Mouse (Mus musculus) retina, adult 2 months (tissue): ENCODE results near the gene Rere.
"Not testable (repeated sequence)": the region's sequence is repeated elsewhere in the genome, so short reads cannot be mapped to it uniquely, and the experiment has no call there.

Source experiments
- DNase-seq: peaks from one replicate; pipeline ENCODE4 v3.0.0-alpha.2; 2012; ENCODE audit warnings: low read depth, low spot score

Gene Rere

DNA sequence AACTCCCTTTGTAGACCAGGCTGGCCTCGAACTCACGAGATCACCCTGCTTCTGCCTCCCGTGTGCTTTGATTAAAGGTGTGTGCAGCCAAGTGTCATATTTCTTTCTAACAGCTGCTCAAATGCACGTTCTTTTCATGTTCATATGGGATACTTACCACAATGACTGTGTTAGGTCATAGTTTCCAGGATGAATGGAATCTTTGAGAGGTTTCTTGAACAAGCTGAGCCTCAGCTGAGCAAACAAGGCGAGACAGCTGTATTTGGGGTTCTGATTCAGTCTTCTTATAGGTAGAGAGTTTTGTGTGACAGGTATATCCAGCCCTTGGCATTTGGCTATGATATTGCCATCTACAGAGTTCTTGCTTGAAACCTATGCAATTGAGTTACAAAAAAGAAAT lies 179.0 kb downstream of the Rere start:
- DNase-seq: no peak

DNA sequence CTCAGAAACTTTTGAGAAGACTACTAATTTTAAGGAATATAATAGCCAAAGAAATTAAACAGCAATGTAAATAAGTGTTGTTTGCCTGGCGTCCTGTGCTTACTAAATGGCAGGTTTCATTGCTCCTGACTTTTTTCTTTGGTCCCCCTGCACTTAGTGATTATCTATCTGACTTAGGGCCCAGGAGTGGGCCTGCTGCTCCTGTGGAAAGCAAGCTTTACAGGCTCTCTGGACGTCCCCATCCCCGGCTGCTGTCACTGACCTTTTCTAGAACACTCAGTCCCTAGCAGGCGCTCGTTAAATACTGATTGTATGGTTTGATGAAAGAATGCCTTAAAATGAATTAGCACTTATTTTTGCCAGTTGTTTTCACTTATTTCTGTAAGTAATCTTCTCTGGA lies 179.6 kb downstream of the Rere start:
- no peak for DNase-seq

DNA sequence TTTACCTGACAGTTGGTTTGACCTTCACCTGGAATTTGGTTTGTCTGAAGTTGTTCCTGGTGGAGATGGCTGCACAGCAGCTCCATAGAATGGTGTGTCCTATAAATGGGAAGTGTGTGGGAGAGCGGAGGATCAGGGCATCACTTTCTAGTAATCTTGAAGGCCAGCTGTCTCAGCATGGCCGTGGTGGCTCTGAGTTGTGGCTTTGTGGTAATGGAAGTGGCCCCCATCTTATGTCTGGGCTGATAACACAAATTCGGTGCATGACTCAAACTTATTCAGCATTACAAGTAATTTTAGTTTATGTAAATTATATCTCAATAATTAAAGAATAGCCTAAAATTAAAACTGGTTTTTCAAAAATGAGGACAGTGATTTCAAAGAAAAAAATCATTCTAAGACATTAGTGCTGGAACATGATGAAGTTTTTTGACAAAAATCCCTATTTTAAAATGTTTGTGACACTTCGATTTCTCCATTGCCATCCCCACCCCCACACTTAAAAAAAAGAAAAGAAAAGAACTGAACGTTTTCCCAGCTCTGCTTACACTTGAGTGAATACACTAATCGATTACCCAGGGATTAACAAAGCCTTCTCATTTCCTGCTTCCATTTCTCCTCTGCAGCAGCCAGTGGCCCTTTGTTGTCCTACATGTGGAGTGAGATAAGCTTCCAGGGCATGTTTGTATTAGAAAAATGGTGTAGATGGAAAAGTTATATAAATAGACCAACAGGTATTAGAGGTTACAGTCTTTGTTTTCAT lies 180.2 kb downstream of the Rere start:
- no peak for DNase-seq

DNA sequence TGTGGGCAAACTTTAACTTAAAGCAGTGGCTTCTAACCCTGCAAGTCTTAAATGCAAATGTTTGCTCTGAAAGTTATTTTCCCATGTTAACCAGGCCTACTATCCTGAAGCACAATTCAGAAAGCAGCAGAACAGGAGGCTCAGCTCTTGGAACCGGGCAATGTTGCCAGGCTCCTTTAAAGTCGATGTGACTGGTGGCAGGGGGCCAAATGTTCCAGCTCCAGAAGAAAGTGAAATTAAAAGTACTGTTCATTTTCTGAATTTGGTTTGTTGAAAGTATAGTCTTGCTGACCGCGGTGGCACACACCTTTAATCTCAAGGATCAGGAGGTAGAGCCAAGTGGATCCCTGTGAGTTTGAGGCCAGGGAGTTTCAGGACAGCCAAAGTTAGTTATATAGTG lies 180.9 kb downstream of the Rere start:
- no peak for DNase-seq

DNA sequence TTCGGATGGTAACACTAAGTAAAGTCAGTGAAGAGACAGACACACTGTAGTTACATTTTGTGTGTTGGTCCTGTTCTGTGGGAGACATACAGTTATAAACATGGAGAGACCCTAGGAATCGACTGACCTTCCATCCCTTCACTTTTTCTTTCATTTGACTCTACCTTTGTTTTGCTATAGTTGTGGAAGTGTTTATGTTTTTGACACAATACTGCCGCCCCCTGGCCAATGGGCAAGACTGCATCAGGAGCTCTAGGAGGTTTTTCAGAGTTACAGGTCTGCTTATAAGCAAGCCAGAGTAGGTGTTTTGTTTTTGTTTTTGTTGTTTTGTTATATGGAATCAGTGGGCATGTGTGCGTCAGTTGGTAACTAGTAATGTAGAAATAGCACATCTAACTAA lies 184.3 kb downstream of the Rere start:
- peak; percentile 50 for DNase-seq

DNA sequence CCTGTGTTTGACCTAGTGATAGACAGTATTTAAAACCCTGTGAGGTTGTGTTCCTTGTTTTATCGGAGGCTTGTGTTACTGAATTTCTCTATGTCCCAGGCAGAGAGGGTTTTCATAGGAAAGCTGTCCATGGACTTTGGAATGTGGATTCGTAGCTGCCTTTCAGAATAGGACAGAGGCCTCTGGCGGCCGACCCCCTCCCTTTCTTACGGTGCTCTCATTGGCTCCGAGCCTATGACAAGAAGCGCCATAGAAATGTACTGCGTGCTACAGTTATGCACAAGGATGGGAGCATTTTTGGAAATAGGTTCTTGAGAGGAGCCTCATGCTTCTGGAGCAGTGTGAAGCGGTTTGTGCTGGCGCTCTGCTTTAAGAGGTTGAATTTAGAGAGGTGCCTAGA lies 187.8 kb downstream of the Rere start:
- no peak for DNase-seq

DNA sequence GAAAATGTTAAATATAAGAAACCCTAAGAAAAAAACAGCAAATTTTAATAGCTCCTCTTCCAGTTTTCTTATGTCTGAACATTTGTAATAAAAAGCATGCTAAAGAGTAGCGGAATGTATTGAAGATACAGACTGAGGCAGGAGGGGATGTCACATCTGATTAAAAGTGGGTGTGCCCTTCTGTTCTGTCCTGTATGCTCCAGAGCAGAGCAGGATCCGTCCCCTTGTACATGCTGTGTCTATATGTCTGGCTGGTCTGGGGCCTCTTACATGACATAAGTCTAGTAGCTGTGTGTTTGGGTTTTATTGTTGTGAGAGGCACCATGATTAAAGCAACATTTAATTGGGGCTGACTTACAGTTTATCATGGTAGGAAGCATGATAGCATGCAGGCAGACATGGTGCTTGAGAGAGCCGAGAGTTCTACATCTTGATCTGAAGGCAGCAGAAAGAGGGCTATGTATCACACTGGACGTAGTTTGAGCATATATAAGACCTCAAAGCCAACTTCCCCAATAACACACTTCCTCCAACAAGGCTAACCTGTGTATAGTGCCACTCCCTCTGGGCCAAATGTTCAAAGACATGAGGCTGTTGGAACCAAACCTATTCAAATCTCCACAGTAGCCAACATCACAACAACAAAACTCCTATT lies 189.4 kb downstream of the Rere start:
- DNase-seq: no peak

DNA sequence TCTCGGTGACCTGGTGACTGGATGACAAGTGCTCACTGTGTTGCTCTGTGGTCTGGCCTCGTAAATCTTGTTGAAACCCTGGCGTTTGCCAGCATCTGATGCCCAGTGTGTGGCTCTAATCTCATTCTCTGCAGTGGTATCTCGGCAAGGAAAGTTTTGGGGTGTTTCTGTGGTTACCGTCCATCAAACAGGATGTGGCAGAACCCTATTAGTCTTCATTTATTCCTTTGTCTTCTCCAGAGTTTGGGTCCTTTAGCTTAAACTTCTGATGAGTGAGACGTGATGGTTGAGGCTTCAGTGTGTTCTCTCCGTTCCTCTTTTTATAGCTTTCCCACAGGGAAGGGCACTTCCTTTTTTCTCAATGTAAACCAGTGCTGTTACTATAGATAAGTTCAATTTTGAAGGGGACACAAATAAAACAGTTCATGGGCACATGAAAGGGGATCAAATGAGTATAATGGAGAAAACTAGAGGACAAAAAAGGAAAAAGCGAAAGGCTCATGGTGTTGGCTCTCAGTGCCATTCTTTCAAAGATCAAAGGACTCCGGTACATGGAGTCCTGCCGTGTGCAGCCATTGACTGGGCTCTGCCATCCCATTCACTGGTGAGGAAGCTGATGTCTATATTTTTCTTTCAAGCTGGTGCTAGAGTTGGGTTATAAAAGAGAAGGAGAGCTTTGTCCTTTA lies 191.4 kb downstream of the Rere start:
- DNase-seq: no peak

DNA sequence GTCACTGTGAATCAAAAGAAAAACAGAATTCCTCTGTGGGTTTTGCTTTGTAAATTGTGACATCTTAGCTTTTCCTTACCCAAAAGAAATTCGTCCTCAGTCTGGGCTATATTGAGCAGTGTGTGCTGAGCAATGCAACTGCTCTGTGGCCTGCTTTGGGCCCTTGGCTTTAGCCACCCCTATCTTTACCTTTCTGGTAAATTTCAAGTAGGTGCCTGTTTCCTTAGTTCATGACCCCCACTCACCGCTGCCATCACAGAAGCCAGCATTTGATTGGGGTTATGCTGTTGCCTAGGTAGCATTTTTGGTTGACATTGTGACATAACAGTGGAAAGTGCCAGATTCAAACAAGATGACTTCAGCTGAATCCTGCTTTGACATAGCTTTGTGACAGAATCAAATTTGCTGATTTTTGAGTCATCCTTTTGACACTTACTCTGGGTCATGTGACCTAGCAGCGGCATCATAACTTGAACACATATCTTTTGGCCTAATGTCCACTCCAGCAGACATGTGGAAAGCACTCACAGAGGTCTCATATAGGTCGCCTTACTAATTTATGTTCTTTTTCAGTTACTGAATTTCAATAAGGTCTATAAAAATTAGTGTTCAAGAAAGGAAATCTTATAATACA lies 192.1 kb downstream of the Rere start:
- DNase-seq: no peak

DNA sequence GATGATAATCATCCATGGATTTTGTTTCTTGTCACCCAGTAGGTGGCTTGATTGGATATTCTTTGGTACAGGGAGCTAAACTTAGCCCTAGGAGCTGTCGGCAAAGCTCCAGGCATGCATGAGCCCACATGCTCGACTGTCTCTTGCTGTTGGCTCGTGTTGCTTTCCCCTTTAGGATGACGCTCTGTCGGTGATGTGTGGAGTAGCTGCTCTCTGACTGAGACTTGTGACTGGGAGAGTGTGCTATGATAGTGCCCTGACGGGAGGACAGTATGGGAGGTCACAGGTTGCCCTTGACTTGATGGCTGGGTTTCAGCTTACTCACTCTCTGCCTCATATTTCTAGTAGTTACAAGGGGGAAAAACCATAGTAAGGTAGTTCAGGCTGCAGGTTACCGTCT lies 192.6 kb downstream of the Rere start:
- DNase-seq: no peak

DNA sequence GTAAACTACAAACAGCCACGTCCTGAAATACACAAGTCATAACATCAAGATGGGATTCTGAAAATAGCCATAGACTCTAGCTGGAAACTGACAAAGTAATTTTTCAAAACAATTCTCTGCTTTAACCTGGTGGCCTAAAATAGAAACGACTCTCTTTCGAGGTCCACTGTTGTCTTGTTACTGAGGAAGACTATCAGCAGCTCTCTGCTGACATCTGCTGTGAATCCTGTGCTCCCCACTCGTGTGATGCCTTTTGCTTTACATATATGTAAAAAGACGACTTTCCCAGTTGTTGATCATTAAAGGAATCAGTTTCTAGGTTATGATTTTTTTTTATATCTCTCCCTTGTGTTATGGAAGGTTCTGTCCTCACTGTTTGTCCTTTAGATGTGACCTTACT lies 194.8 kb downstream of the Rere start:
- DNase-seq: no peak

DNA sequence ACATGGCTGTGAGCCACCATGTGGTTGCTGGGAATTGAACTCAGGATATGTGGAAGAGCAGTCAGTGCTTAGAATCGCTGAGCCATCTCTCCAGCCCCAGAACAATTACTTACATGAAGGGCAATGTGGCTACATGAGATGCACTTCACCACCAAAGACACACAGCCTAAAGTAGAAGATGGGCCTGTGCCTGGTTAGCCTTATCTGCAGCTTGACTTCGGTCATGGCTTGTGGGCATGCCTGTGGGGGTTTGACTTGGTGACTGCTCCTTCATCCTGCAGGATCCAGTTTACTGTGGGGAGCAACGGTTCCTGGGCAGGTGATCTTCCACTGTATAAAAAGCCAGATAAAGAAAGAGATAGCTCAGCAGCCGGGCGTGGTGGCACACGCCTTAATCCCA lies 196.6 kb downstream of the Rere start:
- DNase-seq: no peak

DNA sequence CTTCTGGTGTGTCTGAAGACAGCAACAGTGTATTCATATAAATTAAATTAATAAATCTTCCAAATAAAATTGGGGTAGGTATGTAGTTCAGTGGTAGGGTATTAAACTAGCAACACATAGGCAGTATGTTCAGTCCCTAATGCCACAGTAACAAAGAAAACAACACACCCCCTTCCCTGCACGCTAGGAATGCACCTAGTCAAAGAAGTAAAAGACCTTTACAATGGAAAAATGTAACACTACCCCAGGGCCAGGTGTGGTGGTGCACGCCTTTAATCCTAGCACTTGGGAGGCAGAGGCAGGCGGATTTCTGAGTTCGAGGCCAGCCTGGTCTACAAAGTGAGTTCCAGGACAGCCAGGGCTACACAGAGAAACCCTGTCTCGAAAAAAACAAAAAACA lies 201.6 kb downstream of the Rere start:
- DNase-seq: not testable (repeated sequence)

DNA sequence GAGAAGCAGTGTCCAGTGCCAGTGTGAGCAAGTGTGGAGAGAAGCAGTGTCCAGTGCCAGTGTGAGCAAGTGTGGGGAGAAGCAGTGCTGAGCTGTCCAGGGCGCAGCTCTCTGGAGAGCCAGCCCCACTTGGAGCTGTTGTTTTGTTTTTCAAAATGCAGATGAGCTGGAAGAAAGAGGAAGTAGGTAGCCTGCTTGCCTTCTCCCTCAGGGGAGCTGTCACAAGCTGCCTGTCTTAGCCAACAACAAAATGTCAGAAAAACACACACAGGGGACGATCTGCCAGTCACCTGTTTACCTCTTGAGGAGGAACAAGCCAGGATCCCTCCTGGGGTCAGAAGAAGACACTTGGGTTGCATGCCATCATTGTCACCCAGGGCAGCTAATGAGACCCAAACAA lies 204.7 kb downstream of the Rere start:
- DNase-seq: no peak

DNA sequence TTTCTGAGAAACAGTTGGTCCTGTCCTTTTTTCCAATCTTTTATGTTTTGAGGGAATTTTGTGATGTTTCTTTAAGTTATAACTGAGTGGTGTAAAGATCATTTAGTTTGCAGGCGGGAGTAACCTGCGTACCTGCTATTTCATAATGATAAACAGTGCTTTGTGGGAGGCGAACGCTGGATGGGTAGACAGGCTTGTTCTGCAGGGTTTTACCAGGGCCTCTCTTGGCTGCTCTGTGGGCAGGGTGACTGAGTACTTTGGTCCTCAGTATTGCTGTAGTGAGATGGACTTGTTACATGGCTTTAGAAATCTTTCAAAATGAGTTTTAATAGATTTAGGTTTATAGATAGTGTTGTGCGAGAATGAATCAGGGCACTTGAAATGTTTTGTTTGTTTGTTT lies 205.7 kb downstream of the Rere start:
- DNase-seq: no peak

DNA sequence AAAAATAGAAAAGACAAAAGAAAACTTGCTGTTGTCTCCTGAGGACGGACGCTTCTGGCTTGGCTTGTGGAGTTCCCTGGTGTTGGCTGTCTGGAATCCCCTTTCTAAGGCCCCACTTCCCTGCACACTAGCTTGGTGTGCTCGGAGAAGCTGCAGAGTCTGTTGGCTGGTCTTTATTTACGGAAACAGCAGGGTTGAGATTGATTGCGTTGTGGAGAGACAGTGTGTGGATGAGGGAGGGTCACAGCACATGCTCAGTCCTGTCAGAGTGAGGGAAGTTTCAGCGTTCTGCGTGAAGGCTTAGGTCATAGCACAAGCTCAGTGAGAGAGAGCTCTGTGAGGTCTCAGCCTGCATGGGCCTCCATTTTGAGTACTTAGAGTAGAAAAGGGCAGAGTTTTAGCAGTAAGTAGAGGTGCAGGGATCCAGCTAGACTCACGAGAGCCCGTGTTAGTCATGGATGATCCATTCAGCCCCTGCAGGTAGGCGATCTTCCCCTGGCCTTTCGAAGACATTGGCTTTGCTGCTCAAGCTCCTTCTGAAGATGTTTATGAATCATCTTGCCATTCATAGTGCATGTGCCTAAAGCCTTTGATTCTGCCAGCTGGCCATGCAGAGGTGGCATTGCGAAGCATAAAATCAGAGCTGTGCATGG lies 206.8 kb downstream of the Rere start:
- DNase-seq: peak; percentile 30

DNA sequence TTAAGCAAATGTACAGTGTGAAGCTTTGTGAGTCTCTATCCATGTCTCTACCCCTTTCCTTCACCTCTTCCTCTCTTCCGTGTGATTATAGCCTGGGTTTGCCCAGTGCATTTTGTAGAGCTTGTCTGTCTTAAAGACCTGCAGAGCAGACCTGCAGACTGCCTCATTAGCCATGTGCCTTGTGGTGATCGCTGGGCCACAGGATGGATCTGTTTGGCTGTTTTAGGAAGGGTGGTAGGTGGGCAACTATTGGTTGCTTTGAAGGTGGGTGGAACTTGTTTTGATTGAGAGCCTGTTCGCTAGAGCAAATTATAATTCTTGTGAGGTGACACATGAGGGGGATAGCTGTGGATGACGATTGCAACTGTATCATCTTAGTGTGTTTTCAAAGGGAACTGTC lies 207.3 kb downstream of the Rere start:
- no peak for DNase-seq

DNA sequence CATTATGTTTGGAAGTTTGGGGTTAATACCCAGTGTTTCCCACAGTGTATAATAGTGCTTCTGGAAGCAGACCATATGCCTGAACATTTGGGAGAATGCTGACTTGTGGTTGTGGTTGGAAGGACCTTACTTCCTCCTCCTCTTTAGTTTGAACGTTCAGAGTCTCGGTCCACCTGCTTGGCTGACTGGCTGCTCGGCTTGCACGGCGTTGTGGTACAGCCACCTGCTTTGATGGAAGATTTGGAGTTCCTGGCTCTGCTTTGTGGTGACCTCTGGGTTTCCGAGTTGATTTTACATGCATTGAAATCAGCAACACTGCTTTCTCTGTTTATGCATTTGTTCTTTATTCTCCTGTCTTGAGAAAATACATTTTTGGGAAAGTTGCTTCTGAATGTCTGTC lies 208.6 kb downstream of the Rere start:
- no peak for DNase-seq

DNA sequence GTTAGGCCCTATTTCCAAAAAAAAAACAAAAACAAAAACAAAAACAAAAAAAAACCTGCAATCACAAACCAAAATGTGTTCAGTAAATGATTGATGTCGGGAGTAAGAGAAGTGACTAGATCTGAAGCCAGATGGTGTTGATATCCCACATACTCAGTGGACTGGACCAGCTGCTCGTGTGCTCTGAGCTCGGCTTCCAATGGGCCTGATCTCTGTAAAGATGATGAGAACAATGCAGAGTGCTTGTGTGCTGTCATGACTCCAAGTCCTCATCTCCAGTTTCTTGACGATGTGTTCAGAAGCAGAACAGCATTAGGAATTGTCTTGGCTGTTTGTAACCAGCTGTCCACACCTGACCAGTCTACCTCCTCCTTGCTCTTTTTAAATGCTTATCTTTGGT lies 210.3 kb downstream of the Rere start:
- DNase-seq: no peak

DNA sequence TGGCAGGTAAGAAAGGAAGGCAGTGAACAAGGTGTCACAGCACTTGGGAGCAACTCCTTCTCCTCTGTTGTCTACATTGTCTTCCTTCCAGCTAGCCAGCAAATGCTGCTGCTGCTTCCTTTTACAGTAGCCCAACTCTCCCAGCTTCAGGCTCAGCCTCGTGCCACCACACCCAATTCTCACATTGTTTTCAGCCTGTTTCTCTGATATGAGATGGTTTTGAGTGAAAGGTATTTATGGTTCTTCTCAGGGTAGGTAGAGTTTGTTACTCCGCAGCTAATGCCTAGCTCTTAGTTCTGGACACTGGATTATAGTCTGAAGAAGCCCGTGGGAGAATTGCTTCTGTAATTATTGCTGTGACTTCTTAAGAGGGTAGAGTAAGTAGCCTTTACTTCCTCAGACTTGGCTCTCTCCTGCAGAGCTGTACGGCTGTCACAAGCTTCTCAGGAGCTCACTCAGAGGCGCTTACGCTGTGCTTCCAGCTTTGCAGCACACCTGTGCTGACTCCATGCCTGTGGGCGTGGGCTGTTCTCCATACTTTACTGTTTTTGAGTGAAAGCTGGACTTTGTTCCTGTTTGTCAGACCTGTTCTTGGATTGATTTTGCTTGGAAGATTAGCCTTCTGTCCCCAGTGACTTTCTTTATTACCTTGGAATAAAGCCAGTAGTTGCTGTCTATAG lies 212.0 kb downstream of the Rere start:
- no peak for DNase-seq

DNA sequence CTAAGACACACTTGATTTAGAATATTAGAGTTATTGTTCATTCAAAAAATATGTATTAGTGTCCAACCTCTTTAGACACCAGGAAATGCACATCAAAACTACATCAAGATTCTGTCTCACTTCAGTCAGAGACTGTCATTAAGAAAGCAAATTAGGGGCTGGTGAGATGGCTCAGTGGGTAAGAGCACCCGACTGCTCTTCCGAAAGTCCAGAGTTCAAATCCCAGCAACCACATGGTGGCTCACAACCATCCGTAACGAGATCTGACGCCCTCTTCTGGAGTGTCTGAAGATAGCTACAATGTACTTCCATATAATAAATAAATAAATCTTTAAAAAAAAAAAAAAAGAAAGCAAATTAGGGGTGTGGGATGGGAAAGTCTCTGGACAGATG lies 212.5 kb downstream of the Rere start:
- DNase-seq: not testable (repeated sequence)
